Mouse (Mus musculus): ENCODE data around the gene Napa. TPM values are rescaled to one million over a fixed set of nuclear protein-coding genes. Genes with fewer than 3 reads are reported as not detected.

Gene Napa
- polyA plus RNA-seq, 1 experiment from 2014 or later: 168 TPM

GRCm38 (mm10) chr7:16125829-16126228, 27.6 kb downstream of the Napa start:
- Histone ChIP-seq H3K27me3 (ENCODE audit: insufficient read depth, low read length) (no peaks in the 10 kb centered on the region), H3K9me3 (ENCODE audit: low read depth, low read length) (no peaks in the 10 kb centered on the region), H3K4me3 (ENCODE audit: low read depth, low read length) (no peak overlapping the region), H3K36me3 (ENCODE audit: insufficient read depth) (peaks cover 6% of the 10 kb centered on the region; the same call in 1 of the 2 replicates), H3K27ac (ENCODE audit: low read depth) (no peak overlapping the region), H3K4me1 (ENCODE audit: insufficient read depth) (0 out of 2 replicates have a peak, but pooled peaks cover 2% of the 10 kb centered on the region), H3K9ac (no peak overlapping the region), H3K4me2 (no peak overlapping the region)
- DNase-seq (no peak), ATAC-seq (ENCODE audit: insufficient read depth) (no peak)
- 71% methylated on average over 9 of the region's 9 CpGs for WGBS
- peak; percentile 30; the same call in 1 of the 2 replicates for TF ChIP-seq CTCF (IDR thresholded peaks at IDR 0.05; ENCODE audit: low read depth)

GRCm38 (mm10) chr7:16128344-16128743, 30.1 kb downstream of the Napa start:
- ATAC-seq (ENCODE audit: insufficient read depth) (no peak), DNase-seq (no peak)
- Histone ChIP-seq H3K27me3 (ENCODE audit: insufficient read depth, low read length) (no peaks in the 10 kb centered on the region), H3K27ac (ENCODE audit: low read depth) (no peak overlapping the region), H3K9me3 (ENCODE audit: low read depth, low read length) (no peaks in the 10 kb centered on the region), H3K4me1 (ENCODE audit: insufficient read depth) (peaks cover 14% of the 10 kb centered on the region; the same call in 1 of the 2 replicates), H3K4me3 (ENCODE audit: low read depth, low read length) (no peak overlapping the region), H3K4me2 (no peak overlapping the region), H3K9ac (no peak overlapping the region), H3K36me3 (ENCODE audit: insufficient read depth) (0 out of 2 replicates have a peak, but pooled peaks cover 2% of the 10 kb centered on the region)
- TF ChIP-seq CTCF (IDR thresholded peaks at IDR 0.05; ENCODE audit: low read depth): no peak
- WGBS: 79% methylated on average over 6 of the region's 6 CpGs

DNA sequence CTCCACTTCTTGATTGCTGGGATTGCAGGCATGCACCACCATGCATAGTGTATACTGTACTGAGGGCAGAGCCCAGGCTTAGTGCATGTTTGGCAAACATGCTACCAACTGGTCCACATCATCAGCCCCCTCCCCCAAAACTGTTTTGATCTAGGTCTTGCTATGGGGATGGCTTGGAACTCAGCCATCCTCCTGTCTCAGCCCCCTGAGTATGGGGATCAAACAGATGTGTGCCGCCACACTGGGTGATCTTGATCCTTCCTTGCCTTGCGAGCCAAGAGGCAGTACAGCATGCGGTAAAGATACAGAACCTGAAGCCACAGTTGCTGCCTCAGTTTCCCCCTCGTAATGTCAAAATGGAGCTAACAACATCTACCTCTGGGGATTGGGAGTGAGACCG, 30.6 kb downstream of the Napa start:
- H3K27me3 ChIP-seq (ENCODE audit: insufficient read depth, low read length): no peaks in the 10 kb centered on the region
- no peaks in the 10 kb centered on the region for H3K9me3 ChIP-seq (ENCODE audit: low read depth, low read length)
- 52% methylated on average over 5 of the region's 5 CpGs for WGBS
- DNase-seq (no peak), ATAC-seq (ENCODE audit: insufficient read depth) (no peak)
- TF ChIP-seq CTCF (IDR thresholded peaks at IDR 0.05; ENCODE audit: low read depth): no peak
- H3K9ac ChIP-seq: no peak overlapping the region
- H3K4me2 ChIP-seq: peak overlapping the region; percentile 79; the same call in 1 of the 2 replicates
- H3K27ac ChIP-seq (ENCODE audit: low read depth): peak overlapping the region; percentile 52; the same call in 1 of the 2 replicates
- 0 out of 2 replicates have a peak overlapping the region, but pooled peaks have one; percentile 50 for H3K4me3 ChIP-seq (ENCODE audit: low read depth, low read length)
- peaks cover 14% of the 10 kb centered on the region; the same call in 1 of the 2 replicates for H3K4me1 ChIP-seq (ENCODE audit: insufficient read depth)
- 0 out of 2 replicates have a peak, but pooled peaks cover 2% of the 10 kb centered on the region for H3K36me3 ChIP-seq (ENCODE audit: insufficient read depth)

DNA sequence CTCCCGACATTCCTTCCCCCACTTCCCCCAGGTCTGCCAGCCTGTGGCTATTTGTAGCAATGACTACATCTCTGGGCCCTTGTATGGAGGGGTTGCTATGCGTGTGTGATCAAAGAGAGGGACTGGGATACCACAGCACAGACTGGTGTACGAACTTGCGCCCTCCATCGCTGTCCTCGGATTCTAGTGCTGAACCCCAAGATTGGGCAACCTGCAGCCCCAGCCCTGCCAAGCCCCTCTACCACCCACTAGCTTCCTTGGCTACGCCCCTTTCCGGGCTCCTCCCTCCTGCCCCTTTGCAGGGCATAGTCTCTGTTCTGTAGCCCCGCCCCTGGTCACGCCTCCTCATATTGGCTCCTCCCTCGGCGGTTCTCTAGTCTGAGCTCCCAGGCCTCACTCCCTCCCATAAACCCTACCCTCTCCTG, 31.2 kb downstream of the Napa start, which contains the start of gene Slc8a2:
TSS of gene Slc8a2 (plus strand) at position 406 of the 425 bp plus-strand sequence.
- Histone ChIP-seq H3K9ac (peak within 1 kb of the TSS; percentile 53), H3K9me3 (ENCODE audit: low read depth, low read length) (no peaks in the 10 kb centered on the region), H3K36me3 (ENCODE audit: insufficient read depth) (0 out of 2 replicates have a peak, but pooled peaks cover 2% of the 10 kb centered on the region), H3K27ac (ENCODE audit: low read depth) (peak within 1 kb of the TSS; percentile 52; the same call in 1 of the 2 replicates), H3K4me2 (peak within 1 kb of the TSS; percentile 79), H3K4me3 (ENCODE audit: low read depth, low read length) (peak within 1 kb of the TSS; percentile 50), H3K27me3 (ENCODE audit: insufficient read depth, low read length) (no peaks in the 10 kb centered on the region), H3K4me1 (ENCODE audit: insufficient read depth) (peaks cover 14% of the 10 kb centered on the region; the same call in 1 of the 2 replicates)
- DNase-seq (peak; percentile 90), ATAC-seq (ENCODE audit: insufficient read depth) (peak; percentile 83)
- no peak for TF ChIP-seq CTCF (IDR thresholded peaks at IDR 0.05; ENCODE audit: low read depth)
- WGBS: under 1% methylated on average over 12 of the region's 12 CpGs

- H3K4me1 ChIP-seq (ENCODE audit: insufficient read depth): peaks cover 14% of the 10 kb centered on the region; the same call in 1 of the 2 replicates
- under 1% methylated on average over 35 of the region's 38 CpGs for WGBS
- peak overlapping the region; percentile 52; the same call in 1 of the 2 replicates for H3K27ac ChIP-seq (ENCODE audit: low read depth)
- no peaks in the 10 kb centered on the region for H3K27me3 ChIP-seq (ENCODE audit: insufficient read depth, low read length)
- peak overlapping the region; percentile 53 for H3K9ac ChIP-seq
- no peaks in the 10 kb centered on the region for H3K9me3 ChIP-seq (ENCODE audit: low read depth, low read length)
- ATAC-seq (ENCODE audit: insufficient read depth) (peak; percentile 79), DNase-seq (peak; percentile 66)
- H3K4me3 ChIP-seq (ENCODE audit: low read depth, low read length): peak overlapping the region; percentile 50
- peak overlapping the region; percentile 79 for H3K4me2 ChIP-seq
- no peak for TF ChIP-seq CTCF (IDR thresholded peaks at IDR 0.05; ENCODE audit: low read depth)
- H3K36me3 ChIP-seq (ENCODE audit: insufficient read depth): no peaks in the 10 kb centered on the region
These were observed 31.8 kb downstream of the Napa start for GRCm38 (mm10) chr7:16129846-16130691.

GRCm38 (mm10) chr7:16130956-16131634, 32.8 kb downstream of the Napa start:
- H3K4me2 ChIP-seq: peak overlapping the region; percentile 79

More at GRCm38 (mm10) chr7:16130956-16131634, 32.8 kb downstream of the Napa start:
- no peak overlapping the region for H3K27ac ChIP-seq (ENCODE audit: low read depth)
- no peaks in the 10 kb centered on the region for H3K36me3 ChIP-seq (ENCODE audit: insufficient read depth)
- H3K9ac ChIP-seq: peak overlapping the region; percentile 6; the same call in 1 of the 2 replicates
- 30% methylated on average over 13 of the region's 13 CpGs for WGBS
- H3K9me3 ChIP-seq (ENCODE audit: low read depth, low read length): no peaks in the 10 kb centered on the region
- H3K4me1 ChIP-seq (ENCODE audit: insufficient read depth): peaks cover 14% of the 10 kb centered on the region; the same call in 1 of the 2 replicates
- no peak for TF ChIP-seq CTCF (IDR thresholded peaks at IDR 0.05; ENCODE audit: low read depth)
- no peak for DNase-seq
- ATAC-seq (ENCODE audit: insufficient read depth): no peak
- peak overlapping the region; percentile 50 for H3K4me3 ChIP-seq (ENCODE audit: low read depth, low read length)
- H3K27me3 ChIP-seq (ENCODE audit: insufficient read depth, low read length): no peaks in the 10 kb centered on the region

Data from lung, embryonic 14.5 days (tissue).